Mouse (Mus musculus): ENCODE data around the gene Amph. TPM values are rescaled to one million over a fixed set of nuclear protein-coding genes. Genes with fewer than 3 reads are reported as not detected.

Amph gene
- polyA plus RNA-seq, 1 experiment from 2014 or later: 0.11 TPM

DNA sequence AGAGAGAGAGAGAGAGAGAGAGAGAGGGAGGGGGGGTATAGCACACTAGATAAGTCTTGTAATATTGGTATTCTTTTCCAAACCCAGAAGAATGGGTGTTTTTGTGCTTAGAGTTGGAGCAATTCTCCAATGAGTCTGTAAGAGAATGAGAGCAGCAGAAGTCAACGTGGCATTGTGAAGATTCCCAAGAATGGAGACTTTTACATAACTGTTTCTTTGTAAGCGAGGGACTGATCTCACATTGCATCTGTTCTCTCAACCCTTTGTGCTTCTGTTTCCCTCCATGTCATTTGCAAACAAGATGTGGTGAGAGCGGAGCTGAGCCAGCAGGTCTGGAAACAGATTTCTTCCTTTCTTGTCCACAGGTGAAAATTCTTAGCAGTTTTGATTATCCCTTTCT lies 60.4 kb downstream of the Amph start:
- Histone ChIP-seq H3K4me1 (ENCODE audit: control insufficient read depth, low read depth, low read length) (no peaks in the 10 kb centered on the region), H3K9ac (ENCODE audit: low read depth, low read length) (no peak overlapping the region), H3K27me3 (ENCODE audit: control insufficient read depth, insufficient read depth, low read depth, low read length) (no peaks in the 10 kb centered on the region), H3K9me3 (replicated peaks; ENCODE audit: control insufficient read depth, low read length) (no peaks in the 10 kb centered on the region), H3K36me3 (ENCODE audit: control insufficient read depth, insufficient read depth) (no peaks in the 10 kb centered on the region), H3K27ac (ENCODE audit: low read length) (no peak overlapping the region), H3K4me2 (ENCODE audit: low read depth, low read length) (no peak overlapping the region), H3K4me3 (ENCODE audit: low read depth, low read length) (no peak overlapping the region)
- ATAC-seq (ENCODE audit: low read depth): no peak
- WGBS (ENCODE audit: insufficient replicate concordance): 55% methylated on average over 3 of the region's 3 CpGs

DNA sequence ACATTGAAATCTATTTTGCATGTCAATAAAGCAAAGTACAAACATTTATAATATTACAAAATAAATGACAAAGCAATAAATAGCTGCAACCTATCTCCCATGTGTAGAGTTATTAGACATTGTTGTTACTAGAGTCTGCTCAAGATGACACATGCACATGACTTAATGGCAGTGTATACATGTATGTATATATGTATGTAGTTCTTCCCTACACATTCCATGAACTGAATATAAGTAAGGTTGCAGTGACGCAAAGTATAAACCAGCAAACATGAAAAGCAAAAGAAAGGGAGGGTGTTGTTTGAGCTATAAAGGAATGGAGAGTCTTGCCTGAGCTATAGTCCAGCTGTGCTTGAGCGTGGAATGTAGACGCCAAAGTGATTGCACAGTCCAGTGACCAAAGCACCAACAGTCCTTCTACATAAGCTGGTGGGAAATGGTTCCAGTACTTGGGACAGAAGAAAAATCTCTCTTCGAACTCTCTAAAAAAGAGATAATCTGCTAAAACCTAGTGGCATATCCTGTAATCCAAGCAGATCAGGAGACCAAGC lies 66.9 kb downstream of the Amph start:
- Histone ChIP-seq H3K4me3 (ENCODE audit: low read depth, low read length) (no peak overlapping the region), H3K4me1 (ENCODE audit: control insufficient read depth, low read depth, low read length) (no peaks in the 10 kb centered on the region), H3K36me3 (ENCODE audit: control insufficient read depth, insufficient read depth) (no peaks in the 10 kb centered on the region), H3K9ac (ENCODE audit: low read depth, low read length) (no peak overlapping the region), H3K27me3 (ENCODE audit: control insufficient read depth, insufficient read depth, low read depth, low read length) (no peaks in the 10 kb centered on the region), H3K27ac (ENCODE audit: low read length) (no peak overlapping the region), H3K9me3 (replicated peaks; ENCODE audit: control insufficient read depth, low read length) (no peaks in the 10 kb centered on the region), H3K4me2 (ENCODE audit: low read depth, low read length) (no peak overlapping the region)
- no peak for ATAC-seq (ENCODE audit: low read depth)
- 75% methylated on average over 4 of the region's 4 CpGs for WGBS (ENCODE audit: insufficient replicate concordance)

DNA sequence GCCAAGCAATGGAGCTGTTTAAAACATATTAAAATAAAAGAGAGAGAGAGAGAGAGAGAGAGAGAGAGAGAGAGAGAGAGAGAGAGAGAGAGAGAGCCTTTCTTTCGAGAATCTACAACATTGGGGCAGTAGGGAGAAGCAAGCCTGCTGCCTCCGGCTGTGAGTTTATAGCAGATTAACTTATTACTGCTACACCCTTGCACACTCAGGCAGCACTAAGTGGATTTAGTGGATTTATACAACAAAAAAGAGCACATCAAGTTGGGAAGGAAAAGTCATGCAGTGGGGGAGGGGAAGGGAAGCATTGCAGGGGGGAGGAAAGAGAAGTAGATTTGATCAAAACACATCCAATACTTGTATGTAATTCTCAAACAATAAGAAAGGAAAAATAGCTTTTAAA lies 73.5 kb downstream of the Amph start:
- Histone ChIP-seq H3K27me3 (ENCODE audit: control insufficient read depth, insufficient read depth, low read depth, low read length) (no peaks in the 10 kb centered on the region), H3K9me3 (replicated peaks; ENCODE audit: control insufficient read depth, low read length) (no peaks in the 10 kb centered on the region), H3K27ac (ENCODE audit: low read length) (no peak overlapping the region), H3K9ac (ENCODE audit: low read depth, low read length) (no peak overlapping the region), H3K36me3 (ENCODE audit: control insufficient read depth, insufficient read depth) (no peaks in the 10 kb centered on the region), H3K4me3 (ENCODE audit: low read depth, low read length) (no peak overlapping the region), H3K4me2 (ENCODE audit: low read depth, low read length) (no peak overlapping the region), H3K4me1 (ENCODE audit: control insufficient read depth, low read depth, low read length) (no peaks in the 10 kb centered on the region)
- WGBS (ENCODE audit: insufficient replicate concordance): 53% methylated on average over 2 of the region's 2 CpGs
- no peak for ATAC-seq (ENCODE audit: low read depth)

DNA sequence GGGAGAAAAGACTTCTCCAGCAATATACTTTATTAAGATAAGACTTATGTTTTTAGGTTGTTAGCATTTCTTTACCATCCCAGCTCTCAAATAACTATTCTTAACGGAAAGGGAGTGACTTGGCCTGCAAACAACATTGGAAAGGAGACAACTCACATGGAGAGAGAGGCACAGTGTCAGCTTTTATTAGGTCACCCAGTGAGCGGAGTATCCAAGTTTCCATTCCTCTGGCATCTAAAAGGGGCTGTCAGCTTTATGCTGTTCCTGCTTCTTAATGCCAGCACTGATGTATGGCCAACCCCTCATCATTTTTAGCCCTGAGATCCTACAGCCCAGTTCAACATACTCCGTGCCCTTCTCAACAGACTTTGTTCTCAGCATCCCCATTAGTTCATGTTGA lies 74.3 kb downstream of the Amph start:
- Histone ChIP-seq H3K4me2 (ENCODE audit: low read depth, low read length) (no peak overlapping the region), H3K9me3 (replicated peaks; ENCODE audit: control insufficient read depth, low read length) (no peaks in the 10 kb centered on the region), H3K36me3 (ENCODE audit: control insufficient read depth, insufficient read depth) (no peaks in the 10 kb centered on the region), H3K4me3 (ENCODE audit: low read depth, low read length) (no peak overlapping the region), H3K27ac (ENCODE audit: low read length) (no peak overlapping the region), H3K9ac (ENCODE audit: low read depth, low read length) (no peak overlapping the region), H3K4me1 (ENCODE audit: control insufficient read depth, low read depth, low read length) (no peaks in the 10 kb centered on the region), H3K27me3 (ENCODE audit: control insufficient read depth, insufficient read depth, low read depth, low read length) (no peaks in the 10 kb centered on the region)
- WGBS (ENCODE audit: insufficient replicate concordance): 61% methylated on average over 3 of the region's 3 CpGs
- no peak for ATAC-seq (ENCODE audit: low read depth)

DNA sequence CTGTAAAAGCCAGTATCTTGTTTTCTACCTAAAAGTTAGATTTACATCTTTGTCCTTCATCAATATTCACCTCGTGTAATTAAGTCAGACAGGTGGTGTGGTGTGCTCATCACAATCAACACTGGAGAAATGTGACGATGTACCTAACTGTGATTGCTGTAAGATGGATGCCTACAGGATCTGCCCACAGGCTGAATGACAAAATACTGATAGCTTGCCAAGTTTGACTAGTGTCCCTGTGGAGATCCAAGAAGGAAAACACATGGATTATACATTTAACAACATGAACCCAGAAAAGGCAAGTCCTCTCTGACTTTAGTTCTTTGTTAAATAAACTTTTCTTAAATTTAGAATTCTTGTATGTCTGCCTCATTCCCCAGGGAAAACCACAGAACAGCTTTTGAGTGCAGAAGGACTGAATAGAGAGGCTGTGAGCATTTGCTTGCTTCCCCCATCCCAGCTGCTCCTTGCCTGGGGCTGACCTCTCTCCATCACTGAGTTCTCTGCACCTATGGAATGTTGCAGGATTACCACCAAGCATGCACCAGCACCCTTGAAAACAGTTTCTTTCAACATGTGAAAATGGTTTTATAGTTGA lies 77.2 kb downstream of the Amph start:
- no peaks in the 10 kb centered on the region for H3K27me3 ChIP-seq (ENCODE audit: control insufficient read depth, insufficient read depth, low read depth, low read length)
- no peaks in the 10 kb centered on the region for H3K36me3 ChIP-seq (ENCODE audit: control insufficient read depth, insufficient read depth)
- H3K9me3 ChIP-seq (replicated peaks; ENCODE audit: control insufficient read depth, low read length): no peaks in the 10 kb centered on the region
- H3K27ac ChIP-seq (ENCODE audit: low read length): no peak overlapping the region
- H3K9ac ChIP-seq (ENCODE audit: low read depth, low read length): no peak overlapping the region
- WGBS (ENCODE audit: insufficient replicate concordance): 52% methylated on average over 2 of the region's 2 CpGs
- no peak for ATAC-seq (ENCODE audit: low read depth)
- H3K4me3 ChIP-seq (ENCODE audit: low read depth, low read length): no peak overlapping the region
- H3K4me2 ChIP-seq (ENCODE audit: low read depth, low read length): no peak overlapping the region
- no peaks in the 10 kb centered on the region for H3K4me1 ChIP-seq (ENCODE audit: control insufficient read depth, low read depth, low read length)

GRCm38 (mm10) chr13:19025906-19026305 lies 77.9 kb downstream of the Amph start:
- no peak overlapping the region for H3K27ac ChIP-seq (ENCODE audit: low read length)
- H3K9ac ChIP-seq (ENCODE audit: low read depth, low read length): no peak overlapping the region
- H3K4me2 ChIP-seq (ENCODE audit: low read depth, low read length): no peak overlapping the region
- H3K9me3 ChIP-seq (replicated peaks; ENCODE audit: control insufficient read depth, low read length): no peaks in the 10 kb centered on the region
- no peaks in the 10 kb centered on the region for H3K4me1 ChIP-seq (ENCODE audit: control insufficient read depth, low read depth, low read length)
- no peak for ATAC-seq (ENCODE audit: low read depth)
- H3K4me3 ChIP-seq (ENCODE audit: low read depth, low read length): no peak overlapping the region
- WGBS (ENCODE audit: insufficient replicate concordance): 73% methylated on average over 4 of the region's 4 CpGs
- no peaks in the 10 kb centered on the region for H3K36me3 ChIP-seq (ENCODE audit: control insufficient read depth, insufficient read depth)
- no peaks in the 10 kb centered on the region for H3K27me3 ChIP-seq (ENCODE audit: control insufficient read depth, insufficient read depth, low read depth, low read length)

DNA sequence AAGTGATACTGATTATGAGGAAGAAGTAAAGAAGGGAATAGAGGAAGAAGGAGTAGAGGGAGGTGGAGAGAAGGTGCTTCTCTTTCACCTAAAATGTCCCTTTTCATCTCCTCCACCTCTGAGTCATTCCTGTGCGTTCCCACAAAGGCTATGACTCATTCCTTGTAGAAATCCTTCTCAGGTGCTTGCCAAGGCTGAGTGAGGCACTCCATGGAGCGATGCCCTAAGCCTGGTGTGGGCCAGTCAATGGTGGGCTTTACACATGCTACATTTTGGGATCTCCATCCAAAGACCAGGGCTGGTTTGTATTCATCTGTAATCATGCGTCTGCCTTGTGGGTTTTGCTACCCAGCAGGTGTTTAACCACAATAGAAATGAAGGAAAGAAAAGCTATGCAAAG lies 78.9 kb downstream of the Amph start:
- no peak overlapping the region for H3K4me3 ChIP-seq (ENCODE audit: low read depth, low read length)
- no peak for ATAC-seq (ENCODE audit: low read depth)
- H3K27ac ChIP-seq (ENCODE audit: low read length): no peak overlapping the region
- H3K27me3 ChIP-seq (ENCODE audit: control insufficient read depth, insufficient read depth, low read depth, low read length): no peaks in the 10 kb centered on the region
- WGBS (ENCODE audit: insufficient replicate concordance): 59% methylated on average over 3 of the region's 3 CpGs
- H3K4me2 ChIP-seq (ENCODE audit: low read depth, low read length): no peak overlapping the region
- H3K4me1 ChIP-seq (ENCODE audit: control insufficient read depth, low read depth, low read length): no peaks in the 10 kb centered on the region
- H3K36me3 ChIP-seq (ENCODE audit: control insufficient read depth, insufficient read depth): no peaks in the 10 kb centered on the region
- H3K9me3 ChIP-seq (replicated peaks; ENCODE audit: control insufficient read depth, low read length): no peaks in the 10 kb centered on the region
- no peak overlapping the region for H3K9ac ChIP-seq (ENCODE audit: low read depth, low read length)

DNA sequence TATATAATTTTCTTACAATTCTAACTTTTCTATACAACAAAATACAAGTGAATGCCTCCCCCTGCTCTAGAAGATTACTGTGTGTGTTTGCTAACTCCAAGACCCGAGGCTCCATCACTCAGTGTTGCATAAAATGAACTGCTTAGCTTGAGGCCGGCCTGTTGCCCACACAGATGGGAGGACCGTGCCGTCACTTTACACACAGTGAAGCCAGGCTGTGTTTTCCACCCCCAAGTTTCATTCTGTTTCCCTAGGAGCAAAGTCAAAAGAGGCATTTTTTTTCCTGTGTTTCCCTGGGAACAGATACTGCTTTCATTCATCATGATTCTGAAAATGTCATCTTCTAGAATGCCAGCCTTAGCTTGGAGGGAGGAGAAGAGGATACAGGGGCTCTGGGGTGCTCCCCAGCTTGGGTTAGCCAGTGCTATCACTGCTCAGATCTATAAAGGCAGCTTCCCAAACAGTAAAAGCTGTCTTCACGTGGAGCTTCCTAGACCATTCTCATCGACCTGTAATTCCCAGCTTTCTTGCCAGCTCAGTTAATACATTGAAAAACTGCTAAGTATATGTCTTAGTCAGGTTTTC lies 79.9 kb downstream of the Amph start:
- H3K27ac ChIP-seq (ENCODE audit: low read length): no peak overlapping the region
- WGBS (ENCODE audit: insufficient replicate concordance): 57% methylated on average over 6 of the region's 6 CpGs

DNA sequence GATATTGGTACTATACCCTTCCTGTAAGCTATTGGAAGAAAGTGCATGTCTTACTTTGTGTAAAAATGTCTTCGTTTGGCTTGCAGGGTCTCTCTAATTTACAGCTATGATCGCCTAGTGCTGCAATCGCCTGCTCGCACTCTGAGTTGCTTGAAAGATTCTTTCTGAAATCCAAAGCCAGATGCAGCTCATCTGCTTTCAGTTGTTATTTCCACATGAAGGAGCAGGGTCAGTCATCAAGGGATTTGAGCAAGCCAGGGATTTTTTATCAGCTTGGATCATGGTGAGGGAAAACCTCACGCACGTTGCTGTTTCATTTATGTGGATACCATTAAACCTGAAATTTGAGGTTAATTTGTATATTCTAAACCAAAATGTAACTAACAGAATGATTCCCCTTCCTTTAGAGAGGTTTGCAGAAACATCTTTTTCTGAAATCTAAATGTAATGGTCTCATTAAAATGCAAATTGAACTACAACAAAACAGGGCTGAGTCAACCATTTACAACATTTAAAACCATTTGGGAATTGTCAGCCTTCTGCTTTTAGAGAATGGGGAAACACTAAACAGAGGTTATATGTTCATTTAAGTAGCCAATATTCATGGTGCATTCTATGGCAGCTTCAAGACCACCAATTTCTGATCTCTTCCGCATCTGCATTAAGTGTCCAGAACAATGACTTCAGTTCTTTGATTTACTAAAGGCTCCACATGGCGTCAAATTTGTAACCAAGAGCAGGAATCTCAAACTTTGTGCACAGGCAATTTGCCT lies 84.1 kb downstream of the Amph start:
- H3K4me3 ChIP-seq (ENCODE audit: low read depth, low read length): no peak overlapping the region
- no peak overlapping the region for H3K4me2 ChIP-seq (ENCODE audit: low read depth, low read length)
- H3K4me1 ChIP-seq (ENCODE audit: control insufficient read depth, low read depth, low read length): no peaks in the 10 kb centered on the region
- no peak overlapping the region for H3K27ac ChIP-seq (ENCODE audit: low read length)
- H3K9ac ChIP-seq (ENCODE audit: low read depth, low read length): no peak overlapping the region
- H3K27me3 ChIP-seq (ENCODE audit: control insufficient read depth, insufficient read depth, low read depth, low read length): no peaks in the 10 kb centered on the region
- no peak for ATAC-seq (ENCODE audit: low read depth)
- no peaks in the 10 kb centered on the region for H3K9me3 ChIP-seq (replicated peaks; ENCODE audit: control insufficient read depth, low read length)
- no peaks in the 10 kb centered on the region for H3K36me3 ChIP-seq (ENCODE audit: control insufficient read depth, insufficient read depth)
- 65% methylated on average over 8 of the region's 8 CpGs for WGBS (ENCODE audit: insufficient replicate concordance)

More for the DNA sequence above, 79.9 kb downstream of the Amph start:
- H3K4me1 ChIP-seq (ENCODE audit: control insufficient read depth, low read depth, low read length): no peaks in the 10 kb centered on the region
- no peak overlapping the region for H3K4me3 ChIP-seq (ENCODE audit: low read depth, low read length)
- no peak overlapping the region for H3K9ac ChIP-seq (ENCODE audit: low read depth, low read length)
- no peaks in the 10 kb centered on the region for H3K9me3 ChIP-seq (replicated peaks; ENCODE audit: control insufficient read depth, low read length)
- ATAC-seq (ENCODE audit: low read depth): no peak
- H3K36me3 ChIP-seq (ENCODE audit: control insufficient read depth, insufficient read depth): no peaks in the 10 kb centered on the region
- H3K4me2 ChIP-seq (ENCODE audit: low read depth, low read length): no peak overlapping the region
- no peaks in the 10 kb centered on the region for H3K27me3 ChIP-seq (ENCODE audit: control insufficient read depth, insufficient read depth, low read depth, low read length)
